Mouse (Mus musculus) intestine, embryonic 16.5 days (tissue): ENCODE results near the gene Etfbkmt. TPM values are rescaled to one million over a fixed set of nuclear protein-coding genes. Genes with fewer than 3 reads are reported as not detected.
"Not testable (repeated sequence)": the region's sequence is repeated elsewhere in the genome, so short reads cannot be mapped to it uniquely, and the experiment has no call there.

ENCODE experiments used
- ATAC-seq: fragments of 200-750 bp; cut with Nextera tagmentation; 2 replicates; pipeline ENCODE4 v1.8.0; 2017; ENCODE audit warnings: moderate TSS enrichment, moderate library complexity
- H3K27ac ChIP-seq: fragments of 300-500 bp; sonication (generic); 2 replicates; pipeline ENCODE4 v1.5.1; 2014; ENCODE audit warnings: mild to moderate bottlenecking, low read length
- H3K27me3 ChIP-seq: fragments of 300-500 bp; sonication (generic); replicated peaks from 2 replicates; pipeline ENCODE4 v1.6.1; 2014; ENCODE audit warnings: low read length, control low read depth, mixed read lengths; ENCODE audit not compliant: control insufficient read depth, insufficient read depth
- H3K36me3 ChIP-seq: fragments of 300-500 bp; sonication (generic); 2 replicates; pipeline ENCODE4 v1.6.1; 2014; ENCODE audit warnings: low read length, control low read depth; ENCODE audit not compliant: control insufficient read depth, insufficient read depth
- H3K4me1 ChIP-seq: fragments of 300-500 bp; sonication (generic); 2 replicates; pipeline ENCODE4 v1.6.1; 2014; ENCODE audit warnings: low read length, control low read depth, mixed read lengths; ENCODE audit not compliant: control insufficient read depth, insufficient read depth
- H3K4me2 ChIP-seq: fragments of 300-500 bp; sonication (generic); 2 replicates; pipeline ENCODE4 v1.6.1; 2014; ENCODE audit warnings: low read depth, low read length, control low read depth
- H3K4me3 ChIP-seq: fragments of 300-500 bp; sonication (generic); 2 replicates; pipeline ENCODE4 v1.5.1; 2014; ENCODE audit warnings: mild to moderate bottlenecking, low read length
- H3K9ac ChIP-seq: fragments of 300-500 bp; sonication (generic); 2 replicates; pipeline ENCODE4 v1.6.1; 2014; ENCODE audit warnings: low read depth, low read length
- H3K9me3 ChIP-seq: fragments of 300-500 bp; sonication (generic); 2 replicates; pipeline ENCODE4 v1.6.1; 2016; ENCODE audit warnings: low read length, control low read depth; ENCODE audit not compliant: control insufficient read depth
- WGBS: fragments of 180-500 bp; shearing (Covaris S2); extraction: QIAGEN DNeasy Blood & Tissue Kit; methylation state at CpG from one replicate; pipeline ENCODE4 v1.1.7; 2014; 5-methylcytosine and 5-hydroxymethylcytosine counted together
- polyA plus RNA-seq: library from polyadenylated mRNA; unstranded; fragments of >200 nt; fragmentation: Nextera tagmentation; extraction: Ambion mirVana; gene quantifications from 2 replicates; pipeline ENCODE4 v1.2.1, GENCODE M21; 2015

Gene Etfbkmt
- polyA plus RNA-seq, 1 experiment from 2014 or later: 16.1 TPM

GRCm38 (mm10) chr6:149189340-149189922 is 49.8 kb downstream of the Etfbkmt start:
- Histone ChIP-seq H3K9me3 (no peaks in the 10 kb centered on the region), H3K27ac (no peak overlapping the region), H3K36me3 (no peaks in the 10 kb centered on the region), H3K27me3 (no peaks in the 10 kb centered on the region), H3K4me3 (no peak overlapping the region), H3K4me2 (no peak overlapping the region), H3K4me1 (peaks cover 7% of the 10 kb centered on the region; the same call in 1 of the 2 replicates), H3K9ac (no peak overlapping the region)
- 95% methylated on average over 16 of the region's 16 CpGs for WGBS
- ATAC-seq: no peak

- not testable (repeated sequence) for H3K4me2 ChIP-seq, H3K4me1 ChIP-seq, H3K36me3 ChIP-seq, ATAC-seq, H3K9me3 ChIP-seq, H3K9ac ChIP-seq, H3K4me3 ChIP-seq, H3K27ac ChIP-seq, H3K27me3 ChIP-seq
- WGBS: 74% methylated on average over 5 of the region's 5 CpGs
Observed at GRCm38 (mm10) chr6:149191951-149192350, 52.3 kb downstream of the Etfbkmt start.

GRCm38 (mm10) chr6:149193276-149193905 is 53.7 kb downstream of the Etfbkmt start:
- ATAC-seq: peak; percentile 42
- H3K27ac ChIP-seq: no peak overlapping the region
- H3K4me2 ChIP-seq: no peak overlapping the region
- H3K36me3 ChIP-seq: no peaks in the 10 kb centered on the region
- no peaks in the 10 kb centered on the region for H3K27me3 ChIP-seq
- no peak overlapping the region for H3K9ac ChIP-seq
- no peak overlapping the region for H3K4me3 ChIP-seq
- H3K9me3 ChIP-seq: no peaks in the 10 kb centered on the region
- peaks cover 6% of the 10 kb centered on the region for H3K4me1 ChIP-seq
- WGBS: 54% methylated on average over 5 of the region's 5 CpGs

- peaks cover 4% of the 10 kb centered on the region for H3K4me1 ChIP-seq
- no peaks in the 10 kb centered on the region for H3K36me3 ChIP-seq
- H3K27me3 ChIP-seq: no peaks in the 10 kb centered on the region
- no peak overlapping the region for H3K27ac ChIP-seq
- no peak overlapping the region for H3K4me3 ChIP-seq
- ATAC-seq: no peak
- no peaks in the 10 kb centered on the region for H3K9me3 ChIP-seq
- no peak overlapping the region for H3K9ac ChIP-seq
- H3K4me2 ChIP-seq: no peak overlapping the region
- 44% methylated on average over 3 of the region's 3 CpGs for WGBS
Observed at GRCm38 (mm10) chr6:149197116-149197515, 57.5 kb downstream of the Etfbkmt start.

GRCm38 (mm10) chr6:149198572-149198971 is 58.9 kb downstream of the Etfbkmt start:
- no peaks in the 10 kb centered on the region for H3K36me3 ChIP-seq
- H3K4me3 ChIP-seq: no peak overlapping the region
- H3K9ac ChIP-seq: no peak overlapping the region
- H3K27me3 ChIP-seq: no peaks in the 10 kb centered on the region
- no peaks in the 10 kb centered on the region for H3K9me3 ChIP-seq
- peaks cover 4% of the 10 kb centered on the region for H3K4me1 ChIP-seq
- ATAC-seq: no peak
- H3K27ac ChIP-seq: no peak overlapping the region
- no peak overlapping the region for H3K4me2 ChIP-seq

Other genes starting within 250 kb of the Etfbkmt start
- 12.1 and 14.1 TPM in 2 replicates for gene Caprin2, start 243.6 kb upstream of the Etfbkmt start, polyA plus RNA-seq
- gene Sinhcaf, start 193.4 kb upstream of the Etfbkmt start, polyA plus RNA-seq: 76.8 and 88.5 TPM in 2 replicates
- gene Dennd5b, start 38.2 kb upstream of the Etfbkmt start, polyA plus RNA-seq: 7.4 and 9.1 TPM in 2 replicates
- gene Gm10203, start 9.7 kb upstream of the Etfbkmt start, polyA plus RNA-seq: not detected in 2 replicates
- gene Amn1, start 48.9 kb downstream of the Etfbkmt start, polyA plus RNA-seq: 20.4 and 21.7 TPM in 2 replicates
- 26.8 and 30.5 TPM in 2 replicates for gene Resf1, start 169.6 kb downstream of the Etfbkmt start, polyA plus RNA-seq